Mouse (Mus musculus) intestine, embryonic 16.5 days (tissue): ENCODE measurements around the gene Elovl4. TPM values are rescaled to one million over a fixed set of nuclear protein-coding genes. Genes with fewer than 3 reads are reported as not detected.

ENCODE experiments used
- ATAC-seq: fragments of 200-750 bp; cut with Nextera tagmentation; 2 replicates; pipeline ENCODE4 v1.8.0; 2017; ENCODE audit warnings: moderate TSS enrichment, moderate library complexity
- H3K27ac ChIP-seq: fragments of 300-500 bp; sonication (generic); 2 replicates; pipeline ENCODE4 v1.5.1; 2014; ENCODE audit warnings: mild to moderate bottlenecking, low read length
- H3K27me3 ChIP-seq: fragments of 300-500 bp; sonication (generic); replicated peaks from 2 replicates; pipeline ENCODE4 v1.6.1; 2014; ENCODE audit warnings: low read length, control low read depth, mixed read lengths; ENCODE audit not compliant: control insufficient read depth, insufficient read depth
- H3K36me3 ChIP-seq: fragments of 300-500 bp; sonication (generic); 2 replicates; pipeline ENCODE4 v1.6.1; 2014; ENCODE audit warnings: low read length, control low read depth; ENCODE audit not compliant: control insufficient read depth, insufficient read depth
- H3K4me1 ChIP-seq: fragments of 300-500 bp; sonication (generic); 2 replicates; pipeline ENCODE4 v1.6.1; 2014; ENCODE audit warnings: low read length, control low read depth, mixed read lengths; ENCODE audit not compliant: control insufficient read depth, insufficient read depth
- H3K4me2 ChIP-seq: fragments of 300-500 bp; sonication (generic); 2 replicates; pipeline ENCODE4 v1.6.1; 2014; ENCODE audit warnings: low read depth, low read length, control low read depth
- H3K4me3 ChIP-seq: fragments of 300-500 bp; sonication (generic); 2 replicates; pipeline ENCODE4 v1.5.1; 2014; ENCODE audit warnings: mild to moderate bottlenecking, low read length
- H3K9ac ChIP-seq: fragments of 300-500 bp; sonication (generic); 2 replicates; pipeline ENCODE4 v1.6.1; 2014; ENCODE audit warnings: low read depth, low read length
- H3K9me3 ChIP-seq: fragments of 300-500 bp; sonication (generic); 2 replicates; pipeline ENCODE4 v1.6.1; 2016; ENCODE audit warnings: low read length, control low read depth; ENCODE audit not compliant: control insufficient read depth
- WGBS: fragments of 180-500 bp; shearing (Covaris S2); extraction: QIAGEN DNeasy Blood & Tissue Kit; methylation state at CpG from one replicate; pipeline ENCODE4 v1.1.7; 2014; 5-methylcytosine and 5-hydroxymethylcytosine counted together
- polyA plus RNA-seq: library from polyadenylated mRNA; unstranded; fragments of >200 nt; fragmentation: Nextera tagmentation; extraction: Ambion mirVana; gene quantifications from 2 replicates; pipeline ENCODE4 v1.2.1, GENCODE M21; 2015

Elovl4 gene
- polyA plus RNA-seq, 1 experiment from 2014 or later, result 6.0 TPM

DNA sequence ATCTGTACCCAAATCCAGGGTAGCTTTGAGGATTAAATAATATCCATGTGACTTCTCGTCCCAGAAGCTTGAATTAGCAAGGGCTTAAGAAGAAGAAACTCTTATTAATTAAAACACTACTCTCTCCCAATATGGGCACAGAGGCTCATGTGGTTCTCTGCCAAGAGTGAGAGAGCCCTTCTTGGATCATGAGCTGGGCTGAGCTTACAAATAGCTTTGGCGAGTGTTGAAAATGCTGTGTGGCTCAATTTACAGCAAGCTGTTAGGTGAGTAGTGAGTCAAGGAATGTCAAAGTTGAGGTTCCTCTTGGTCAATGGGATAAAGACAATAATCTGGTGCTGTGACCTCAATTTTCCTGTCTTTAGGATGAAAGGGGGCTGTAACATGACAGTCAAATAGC is 74.2 kb downstream of the Elovl4 start:
- Histone ChIP-seq H3K27ac (no peak overlapping the region), H3K36me3 (no peaks in the 10 kb centered on the region), H3K4me1 (no peaks in the 10 kb centered on the region), H3K9ac (no peak overlapping the region), H3K4me2 (no peak overlapping the region), H3K9me3 (no peaks in the 10 kb centered on the region), H3K4me3 (no peak overlapping the region), H3K27me3 (no peaks in the 10 kb centered on the region)
- no peak for ATAC-seq
- WGBS, result 81% methylated on average over 2 of the region's 2 CpGs

DNA sequence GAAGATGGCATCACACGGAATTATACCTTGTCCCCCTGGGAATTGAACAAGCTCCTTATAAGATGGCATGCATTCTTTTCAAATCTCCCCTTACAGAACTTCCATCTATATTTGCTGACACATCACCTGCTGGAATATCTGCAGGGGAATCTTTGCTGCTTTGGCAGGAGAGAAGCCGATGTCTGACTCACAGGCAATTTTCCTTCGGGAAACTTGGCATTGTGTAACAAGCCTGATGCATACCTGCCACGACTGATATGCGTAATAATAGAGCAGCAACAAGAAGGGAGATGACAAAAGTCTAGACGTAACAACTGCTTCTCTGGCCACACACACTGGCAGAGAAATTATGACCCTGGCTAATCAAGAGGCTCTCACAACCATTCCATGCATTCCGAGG is 75.2 kb downstream of the Elovl4 start:
- H3K9ac ChIP-seq, result no peak overlapping the region
- WGBS, result 64% methylated on average over 7 of the region's 7 CpGs
- no peaks in the 10 kb centered on the region for H3K4me1 ChIP-seq
- H3K4me3 ChIP-seq, result no peak overlapping the region
- H3K27me3 ChIP-seq, result no peaks in the 10 kb centered on the region
- H3K27ac ChIP-seq, result no peak overlapping the region
- no peaks in the 10 kb centered on the region for H3K9me3 ChIP-seq
- ATAC-seq, result no peak
- no peak overlapping the region for H3K4me2 ChIP-seq
- no peaks in the 10 kb centered on the region for H3K36me3 ChIP-seq

Other genes with a start within 250 kb of the Elovl4 start
- 19.3 and 20.9 TPM in 2 replicates for gene Ttk, start 28.4 kb upstream of the Elovl4 start, polyA plus RNA-seq
- 25.9 and 30.7 TPM in 2 replicates for gene Bckdhb, start 118.9 kb upstream of the Elovl4 start, polyA plus RNA-seq